Mouse (Mus musculus): ENCODE data around the gene Clta. TPM values are rescaled to one million over a fixed set of nuclear protein-coding genes. Genes with fewer than 3 reads are reported as not detected.

The Clta gene
- polyA plus RNA-seq, 1 experiment from 2014 or later = 273 TPM

GRCm38 (mm10) chr4:43974914-43975616 is 29.2 kb upstream of the Clta start:
- Histone ChIP-seq H3K9me3 (replicated peaks; ENCODE audit: control insufficient read depth, low read length) (no peaks in the 10 kb centered on the region), H3K27ac (replicated peaks; ENCODE audit: low read depth, low read length) (no peak overlapping the region), H3K27me3 (ENCODE audit: control insufficient read depth, insufficient read depth, low read length) (no peaks in the 10 kb centered on the region), H3K4me3 (ENCODE audit: low read depth, low read length) (no peak overlapping the region), H3K4me2 (ENCODE audit: low read depth, low read length) (no peak overlapping the region), H3K4me1 (ENCODE audit: control insufficient read depth, insufficient read depth, low read length) (no peaks in the 10 kb centered on the region), H3K9ac (replicated peaks; ENCODE audit: low read length) (no peak overlapping the region), H3K36me3 (replicated peaks; ENCODE audit: control insufficient read depth, insufficient read depth, low read depth, low read length) (no peaks in the 10 kb centered on the region)
- DNase-seq (ENCODE audit: low spot score) = no peak
- no peak for ATAC-seq (replicated peaks; ENCODE audit: insufficient number of reproducible peaks, low FRiP score, low TSS enrichment, low read depth)
- WGBS = 80% methylated on average over 10 of the region's 10 CpGs

GRCm38 (mm10) chr4:43976223-43976740 is 28.0 kb upstream of the Clta start:
- Histone ChIP-seq H3K36me3 (replicated peaks; ENCODE audit: control insufficient read depth, insufficient read depth, low read depth, low read length) (no peaks in the 10 kb centered on the region), H3K4me3 (ENCODE audit: low read depth, low read length) (no peak overlapping the region), H3K27me3 (ENCODE audit: control insufficient read depth, insufficient read depth, low read length) (no peaks in the 10 kb centered on the region), H3K4me2 (ENCODE audit: low read depth, low read length) (no peak overlapping the region), H3K4me1 (ENCODE audit: control insufficient read depth, insufficient read depth, low read length) (no peaks in the 10 kb centered on the region), H3K9me3 (replicated peaks; ENCODE audit: control insufficient read depth, low read length) (no peaks in the 10 kb centered on the region), H3K27ac (replicated peaks; ENCODE audit: low read depth, low read length) (no peak overlapping the region), H3K9ac (replicated peaks; ENCODE audit: low read length) (no peak overlapping the region)
- DNase-seq (ENCODE audit: low spot score) = no peak
- 78% methylated on average over 6 of the region's 6 CpGs for WGBS
- no peak for ATAC-seq (replicated peaks; ENCODE audit: insufficient number of reproducible peaks, low FRiP score, low TSS enrichment, low read depth)

GRCm38 (mm10) chr4:43978521-43979443 is 25.5 kb upstream of the Clta start:
- no peaks in the 10 kb centered on the region for H3K27me3 ChIP-seq (ENCODE audit: control insufficient read depth, insufficient read depth, low read length)

GRCm38 (mm10) chr4:43979746-43980145 is 24.5 kb upstream of the Clta start:
- no peaks in the 10 kb centered on the region for H3K27me3 ChIP-seq (ENCODE audit: control insufficient read depth, insufficient read depth, low read length)

More at GRCm38 (mm10) chr4:43978521-43979443, 25.5 kb upstream of the Clta start:
- H3K9me3 ChIP-seq (replicated peaks; ENCODE audit: control insufficient read depth, low read length) = no peaks in the 10 kb centered on the region
- no peaks in the 10 kb centered on the region for H3K36me3 ChIP-seq (replicated peaks; ENCODE audit: control insufficient read depth, insufficient read depth, low read depth, low read length)
- ATAC-seq (replicated peaks; ENCODE audit: insufficient number of reproducible peaks, low FRiP score, low TSS enrichment, low read depth) = 0 out of 2 replicates have a peak, but pooled peaks have one; percentile 17
- H3K4me1 ChIP-seq (ENCODE audit: control insufficient read depth, insufficient read depth, low read length) = no peaks in the 10 kb centered on the region; the same call in 1 of the 2 replicates
- peak; percentile 72 for DNase-seq (ENCODE audit: low spot score)
- WGBS = 15% methylated on average over 17 of the region's 17 CpGs
- 0 out of 2 replicates have a peak overlapping the region, but pooled peaks have one; percentile 13 for H3K9ac ChIP-seq (replicated peaks; ENCODE audit: low read length)
- peak overlapping the region; percentile 43 for H3K27ac ChIP-seq (replicated peaks; ENCODE audit: low read depth, low read length)
- H3K4me3 ChIP-seq (ENCODE audit: low read depth, low read length) = no peak overlapping the region
- no peak overlapping the region; the same call in 1 of the 2 replicates for H3K4me2 ChIP-seq (ENCODE audit: low read depth, low read length)

GRCm38 (mm10) chr4:43980236-43980635 is 24.0 kb upstream of the Clta start:
- no peaks in the 10 kb centered on the region for H3K9me3 ChIP-seq (replicated peaks; ENCODE audit: control insufficient read depth, low read length)
- no peak overlapping the region for H3K4me2 ChIP-seq (ENCODE audit: low read depth, low read length)
- ATAC-seq (replicated peaks; ENCODE audit: insufficient number of reproducible peaks, low FRiP score, low TSS enrichment, low read depth) = no peak
- WGBS = 91% methylated on average over 4 of the region's 4 CpGs
- H3K27me3 ChIP-seq (ENCODE audit: control insufficient read depth, insufficient read depth, low read length) = no peaks in the 10 kb centered on the region
- H3K36me3 ChIP-seq (replicated peaks; ENCODE audit: control insufficient read depth, insufficient read depth, low read depth, low read length) = no peaks in the 10 kb centered on the region
- DNase-seq (ENCODE audit: low spot score) = no peak
- no peak overlapping the region for H3K4me3 ChIP-seq (ENCODE audit: low read depth, low read length)
- H3K4me1 ChIP-seq (ENCODE audit: control insufficient read depth, insufficient read depth, low read length) = no peaks in the 10 kb centered on the region; the same call in 1 of the 2 replicates
- H3K9ac ChIP-seq (replicated peaks; ENCODE audit: low read length) = no peak overlapping the region
- no peak overlapping the region for H3K27ac ChIP-seq (replicated peaks; ENCODE audit: low read depth, low read length)

More at GRCm38 (mm10) chr4:43979746-43980145, 24.5 kb upstream of the Clta start:
- H3K27ac ChIP-seq (replicated peaks; ENCODE audit: low read depth, low read length) = no peak overlapping the region
- 83% methylated on average over 3 of the region's 3 CpGs for WGBS
- H3K9me3 ChIP-seq (replicated peaks; ENCODE audit: control insufficient read depth, low read length) = no peaks in the 10 kb centered on the region
- H3K4me1 ChIP-seq (ENCODE audit: control insufficient read depth, insufficient read depth, low read length) = no peaks in the 10 kb centered on the region; the same call in 1 of the 2 replicates
- ATAC-seq (replicated peaks; ENCODE audit: insufficient number of reproducible peaks, low FRiP score, low TSS enrichment, low read depth) (no peak), DNase-seq (ENCODE audit: low spot score) (no peak)
- H3K4me2 ChIP-seq (ENCODE audit: low read depth, low read length) = no peak overlapping the region
- no peaks in the 10 kb centered on the region for H3K36me3 ChIP-seq (replicated peaks; ENCODE audit: control insufficient read depth, insufficient read depth, low read depth, low read length)
- H3K9ac ChIP-seq (replicated peaks; ENCODE audit: low read length) = no peak overlapping the region
- H3K4me3 ChIP-seq (ENCODE audit: low read depth, low read length) = no peak overlapping the region

GRCm38 (mm10) chr4:43980846-43981245 is 23.4 kb upstream of the Clta start:
- no peak overlapping the region for H3K27ac ChIP-seq (replicated peaks; ENCODE audit: low read depth, low read length)
- ATAC-seq (replicated peaks; ENCODE audit: insufficient number of reproducible peaks, low FRiP score, low TSS enrichment, low read depth) (no peak), DNase-seq (ENCODE audit: low spot score) (no peak)
- no peak overlapping the region for H3K4me2 ChIP-seq (ENCODE audit: low read depth, low read length)
- H3K4me1 ChIP-seq (ENCODE audit: control insufficient read depth, insufficient read depth, low read length) = no peaks in the 10 kb centered on the region; the same call in 1 of the 2 replicates
- WGBS = 91% methylated on average over 6 of the region's 6 CpGs
- H3K4me3 ChIP-seq (ENCODE audit: low read depth, low read length) = no peak overlapping the region
- no peaks in the 10 kb centered on the region for H3K27me3 ChIP-seq (ENCODE audit: control insufficient read depth, insufficient read depth, low read length)
- no peak overlapping the region for H3K9ac ChIP-seq (replicated peaks; ENCODE audit: low read length)
- no peaks in the 10 kb centered on the region for H3K36me3 ChIP-seq (replicated peaks; ENCODE audit: control insufficient read depth, insufficient read depth, low read depth, low read length)
- no peaks in the 10 kb centered on the region for H3K9me3 ChIP-seq (replicated peaks; ENCODE audit: control insufficient read depth, low read length)

- Histone ChIP-seq H3K27me3 (ENCODE audit: control insufficient read depth, insufficient read depth, low read length) (no peaks in the 10 kb centered on the region), H3K4me1 (ENCODE audit: control insufficient read depth, insufficient read depth, low read length) (no peaks in the 10 kb centered on the region; the same call in 1 of the 2 replicates), H3K27ac (replicated peaks; ENCODE audit: low read depth, low read length) (no peak overlapping the region), H3K9ac (replicated peaks; ENCODE audit: low read length) (no peak overlapping the region), H3K4me3 (ENCODE audit: low read depth, low read length) (no peak overlapping the region), H3K4me2 (ENCODE audit: low read depth, low read length) (no peak overlapping the region), H3K9me3 (replicated peaks; ENCODE audit: control insufficient read depth, low read length) (no peaks in the 10 kb centered on the region), H3K36me3 (replicated peaks; ENCODE audit: control insufficient read depth, insufficient read depth, low read depth, low read length) (no peaks in the 10 kb centered on the region)
- WGBS = 84% methylated on average over 7 of the region's 7 CpGs
- DNase-seq (ENCODE audit: low spot score) (no peak), ATAC-seq (replicated peaks; ENCODE audit: insufficient number of reproducible peaks, low FRiP score, low TSS enrichment, low read depth) (no peak)
Observed at GRCm38 (mm10) chr4:43981251-43981650, 23.0 kb upstream of the Clta start.
